Mouse (Mus musculus) olfactory bulb, adult 2 months (tissue): Measurements from ENCODE around the gene Cdc27.

Source experiments
- CTCF ChIP-seq: fragments of 200-500 bp; IDR thresholded peaks from 2 replicates; pipeline ENCODE4 v1.5.1; 2012; ENCODE audit warnings: low read depth, mild to moderate bottlenecking, low read length, moderate library complexity; ENCODE audit not compliant: insufficient read depth
- POLR2A ChIP-seq: fragments of 200-500 bp; IDR thresholded peaks from 2 replicates; pipeline ENCODE4 v1.6.1; 2012; ENCODE audit warnings: mild to moderate bottlenecking, low read depth, low read length, moderate library complexity; ENCODE audit not compliant: insufficient read depth

GRCm38 (mm10) chr11:104572091-104572490 lies 21.7 kb upstream of the Cdc27 start:
- TF ChIP-seq POLR2A (no peak), CTCF (no peak)
